Mouse (Mus musculus) CH12F3 (cell line): ENCODE results near the gene Gm44503.

Source experiments
- in situ Hi-C: fragments of 300-500 bp; cut with MboI; formaldehyde crosslinking; loops from 2 replicates; pipeline ENCODE4 v1.14.3; 2020; ENCODE audit warnings: low sequenced_read_pairs

The Gm44503 gene

DNA sequence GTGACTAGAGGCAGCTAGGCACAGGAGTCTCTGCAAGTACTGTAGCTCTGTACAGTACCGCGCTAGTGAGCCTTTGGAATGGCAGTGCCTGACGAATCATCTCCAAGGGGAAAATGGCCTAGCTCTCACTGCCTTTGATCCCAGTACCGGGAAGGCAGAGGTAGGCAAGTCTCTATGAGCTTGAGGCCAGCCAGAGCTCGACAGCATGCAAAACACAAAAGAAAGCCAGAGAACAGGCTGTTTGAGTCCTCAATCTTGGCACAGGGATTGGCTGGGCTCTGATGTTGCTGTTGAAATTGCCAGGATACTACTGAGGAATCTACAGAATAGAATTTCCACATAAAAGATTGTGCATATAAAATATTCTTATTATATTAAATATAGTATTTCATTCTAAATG, 13.8 kb downstream of the Gm44503 start:
- in situ Hi-C loops: no loop called here

DNA sequence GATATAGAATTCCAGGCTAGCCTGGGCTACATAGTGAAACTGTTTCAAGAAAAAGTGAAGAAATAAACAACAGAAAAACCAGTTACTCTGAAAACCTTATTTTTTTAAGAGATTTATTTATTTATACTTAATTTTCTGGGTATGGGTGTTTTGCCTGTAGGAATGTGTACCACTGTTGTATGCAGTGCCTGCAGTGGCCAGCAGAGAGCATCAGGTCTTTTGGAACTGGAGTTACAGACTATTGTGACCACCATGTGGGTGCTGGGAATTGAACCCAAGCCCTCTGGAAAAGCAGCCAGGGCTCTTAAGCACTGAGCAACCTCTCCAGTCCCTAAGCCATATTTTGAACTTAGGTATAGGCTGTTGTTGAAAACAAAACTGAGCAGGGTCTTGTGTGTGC, 14.3 kb downstream of the Gm44503 start:
- in situ Hi-C loops: no loop called here

DNA sequence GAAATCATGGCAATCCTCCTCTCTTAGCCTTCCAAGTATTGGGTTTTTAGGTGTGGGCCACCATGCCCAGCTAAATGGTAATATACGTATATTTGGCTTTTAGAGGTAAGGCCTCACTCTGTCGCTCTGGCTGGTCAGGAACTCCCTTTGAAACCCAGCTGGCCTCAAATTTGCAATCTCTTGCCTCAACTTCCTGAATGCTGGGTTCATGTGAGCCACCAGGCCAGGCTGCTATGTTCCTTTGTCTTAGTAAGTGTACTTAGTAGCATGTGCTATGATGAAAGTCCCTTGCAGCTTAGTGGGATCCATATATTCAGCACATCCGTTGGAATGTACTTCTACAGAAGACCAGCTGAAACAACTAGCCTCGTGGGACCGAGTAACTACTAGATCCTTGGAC, 16.1 kb downstream of the Gm44503 start:
- in situ Hi-C loops: no loop called here

DNA sequence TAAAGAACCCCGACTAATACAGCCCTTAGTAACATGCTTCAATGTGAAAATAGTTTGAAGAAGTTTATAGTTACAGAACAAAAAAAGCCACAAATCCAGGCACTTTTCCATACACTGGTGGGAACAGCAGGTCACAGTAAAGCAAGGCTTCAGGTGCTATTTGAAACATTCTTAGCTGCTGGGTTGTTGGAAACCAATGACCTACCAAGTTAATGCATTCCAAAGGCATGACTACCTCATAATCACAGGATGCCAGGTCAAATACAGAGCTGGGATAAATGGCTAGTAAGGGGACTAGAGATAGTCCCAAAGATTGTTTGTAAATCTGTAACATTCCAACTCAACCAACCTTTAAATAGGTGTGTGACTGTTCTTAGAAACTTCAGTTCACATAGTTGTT, 16.6 kb downstream of the Gm44503 start:
- in situ Hi-C loops: no loop called here

DNA sequence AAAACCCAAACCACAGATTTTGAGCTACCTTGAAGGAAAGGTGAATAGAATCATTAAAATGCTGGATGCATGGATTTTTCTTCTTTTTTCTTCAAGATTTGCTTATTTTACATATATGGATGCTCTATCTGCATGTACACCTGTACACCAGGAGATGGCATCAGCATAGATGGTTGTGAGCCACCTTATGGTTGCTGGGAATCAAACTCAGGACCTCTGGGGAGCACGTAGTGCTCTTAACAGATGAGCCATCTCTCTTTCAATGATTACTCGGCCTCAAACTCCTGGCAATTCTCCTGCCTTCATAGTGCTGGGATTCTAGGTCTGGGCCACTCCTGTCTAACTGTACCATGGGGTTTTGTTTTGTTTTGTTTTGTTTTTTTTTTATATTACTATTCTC, 24.4 kb downstream of the Gm44503 start:
- in situ Hi-C loops: no loop called here

DNA sequence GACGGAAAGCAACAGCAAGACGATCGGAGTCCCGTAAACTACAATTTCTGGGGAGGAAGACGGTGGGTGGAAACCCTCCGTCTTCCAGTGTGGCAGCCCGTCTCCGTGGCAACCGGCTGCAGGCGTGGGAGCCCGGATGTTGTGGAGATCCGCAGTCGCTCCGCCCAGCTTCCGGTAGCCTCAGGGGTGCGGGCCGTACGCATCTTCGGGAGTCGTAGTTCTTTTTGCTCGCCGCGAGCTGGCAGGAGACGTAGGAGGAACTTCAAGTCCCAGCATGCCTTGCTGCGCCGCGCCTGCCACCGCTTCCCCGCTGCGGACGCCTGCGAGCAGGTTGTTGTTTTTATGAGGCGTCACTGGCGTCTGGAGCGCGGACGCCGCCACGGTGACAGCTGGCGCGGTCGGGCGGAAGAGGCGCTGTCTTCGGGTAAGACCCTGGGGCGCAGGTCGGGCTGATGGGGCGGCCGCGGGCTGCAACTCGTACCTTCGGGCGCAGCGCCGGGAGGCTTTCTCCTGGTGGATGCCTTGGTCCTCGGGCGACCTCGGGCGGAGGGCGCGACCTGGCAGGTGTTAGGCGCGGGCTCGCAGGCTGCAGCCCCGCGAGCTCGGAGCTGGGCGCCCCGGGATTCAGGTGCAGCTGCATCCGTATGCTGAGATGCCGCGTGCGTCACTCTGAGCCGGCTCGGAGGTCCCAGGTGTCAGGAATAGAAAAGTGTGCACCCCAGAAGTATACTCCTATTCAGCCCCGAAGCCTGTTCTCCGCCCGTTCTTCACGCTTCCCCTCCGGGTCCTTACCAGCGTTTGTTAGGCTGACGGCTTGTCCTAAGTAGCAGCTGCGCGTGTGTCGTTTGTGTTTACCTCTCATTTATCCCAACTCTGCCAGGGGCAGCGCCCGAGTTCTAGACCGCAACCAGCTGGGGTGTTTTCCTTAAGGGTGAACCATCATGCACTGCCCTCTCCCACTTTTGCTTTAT, 26.9 kb downstream of the Gm44503 start, which contains the start of the genes Ccpg1os and Ccpg1:
TSS of gene Ccpg1os (minus strand) at position 133 of the 971 bp plus-strand sequence.
TSS of gene Ccpg1 (plus strand) at position 180 of the 971 bp plus-strand sequence.
- in situ Hi-C loops: no loop called here

DNA sequence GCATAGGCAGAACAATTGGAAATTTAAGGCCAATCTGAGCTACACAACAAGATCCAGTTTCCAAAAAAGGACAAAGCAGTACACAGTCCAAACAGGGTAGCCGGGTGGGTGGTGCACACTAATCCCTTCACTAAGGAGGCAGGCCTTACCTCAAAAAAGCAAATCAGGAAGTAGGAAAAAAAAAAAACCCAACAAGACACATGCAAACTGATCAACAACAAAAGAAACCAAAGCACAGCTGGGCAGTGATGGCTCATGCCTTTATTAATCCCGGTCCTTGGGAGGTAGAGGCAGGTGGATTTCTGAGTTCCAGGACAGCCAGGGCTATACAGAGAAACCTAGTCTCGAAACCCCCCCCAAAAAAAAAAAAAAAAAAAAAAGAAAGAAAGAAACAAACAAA, 29.1 kb downstream of the Gm44503 start:
- in situ Hi-C loops: no loop called here

DNA sequence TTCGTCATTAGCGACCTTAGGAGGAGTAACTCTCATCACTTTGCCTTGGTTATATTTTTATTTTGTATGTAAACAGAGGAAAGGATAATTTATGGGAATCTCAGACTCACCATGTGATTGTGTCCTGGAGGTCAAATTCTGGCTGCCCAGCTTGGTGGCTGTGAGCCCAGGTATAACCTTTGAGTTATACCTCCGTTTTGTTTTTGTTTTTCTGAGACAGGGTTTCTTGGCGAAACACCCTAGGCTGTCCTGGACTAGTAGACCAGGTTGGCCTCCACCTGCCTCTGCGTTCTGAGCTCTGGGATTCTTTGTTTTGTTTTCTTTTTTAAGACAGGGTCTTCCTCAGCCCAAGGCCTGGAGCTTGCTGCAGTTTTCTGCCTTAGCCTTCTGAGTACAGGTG, 30.1 kb downstream of the Gm44503 start:
- in situ Hi-C loops: no loop called here

DNA sequence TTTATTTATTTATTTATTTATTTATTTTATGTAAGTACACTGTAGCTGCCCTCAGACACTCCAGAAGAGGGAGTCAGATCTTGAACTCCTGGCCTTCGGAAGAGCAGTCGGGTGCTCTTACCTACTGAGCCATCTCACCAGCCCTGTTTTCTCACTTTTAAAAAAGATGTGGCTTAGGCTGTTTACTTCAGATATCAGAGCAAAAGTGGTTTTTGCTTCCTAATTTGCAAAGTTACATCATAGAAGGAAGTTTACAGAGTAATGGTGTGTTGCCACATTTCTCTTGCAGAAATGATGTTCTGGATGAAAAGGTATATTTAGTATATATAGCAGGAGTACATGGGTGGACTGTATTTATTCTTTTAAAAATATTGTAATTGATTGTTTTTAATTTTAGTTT, 32.8 kb downstream of the Gm44503 start:
- in situ Hi-C loops: no loop called here

DNA sequence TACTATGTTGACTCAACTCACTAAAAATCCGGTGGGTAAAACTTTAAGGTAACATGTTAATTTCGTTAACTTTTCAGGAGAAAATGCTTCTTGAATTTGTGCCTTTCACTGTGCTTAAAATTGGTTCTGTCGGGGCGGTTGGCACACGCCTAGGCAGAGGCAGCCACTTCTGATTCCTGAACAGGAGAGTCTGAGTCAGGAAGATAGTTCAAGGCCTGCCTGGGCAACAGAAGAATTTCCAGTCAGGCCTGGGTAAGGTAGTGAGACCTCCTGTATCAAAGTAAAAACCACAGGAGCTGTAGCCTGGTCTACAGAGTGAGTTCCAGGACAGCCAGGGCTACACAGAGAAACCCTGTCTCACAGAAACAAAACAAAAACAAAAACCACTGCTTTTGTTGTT, 33.9 kb downstream of the Gm44503 start:
- in situ Hi-C loops: no loop called here

DNA sequence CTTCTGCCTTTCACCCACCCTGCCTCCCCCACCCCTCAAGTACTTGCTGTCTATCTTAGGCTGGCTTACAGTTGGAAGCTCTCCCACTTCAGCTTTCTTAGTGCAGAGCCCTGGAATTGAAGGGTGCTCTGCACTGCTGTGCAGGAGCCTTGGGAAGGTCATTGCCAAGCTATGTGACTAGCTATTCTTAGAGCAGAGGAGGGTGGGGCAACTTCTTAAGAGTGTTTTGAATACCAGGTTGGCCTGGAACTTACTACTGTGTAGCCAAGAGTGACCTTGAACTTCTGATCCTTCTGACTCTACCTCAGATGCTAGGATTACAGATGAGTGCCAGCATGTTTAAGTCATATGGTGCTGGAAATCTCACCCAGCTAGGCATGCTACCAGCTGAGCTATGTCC, 37.5 kb downstream of the Gm44503 start:
- in situ Hi-C loops: no loop called here

DNA sequence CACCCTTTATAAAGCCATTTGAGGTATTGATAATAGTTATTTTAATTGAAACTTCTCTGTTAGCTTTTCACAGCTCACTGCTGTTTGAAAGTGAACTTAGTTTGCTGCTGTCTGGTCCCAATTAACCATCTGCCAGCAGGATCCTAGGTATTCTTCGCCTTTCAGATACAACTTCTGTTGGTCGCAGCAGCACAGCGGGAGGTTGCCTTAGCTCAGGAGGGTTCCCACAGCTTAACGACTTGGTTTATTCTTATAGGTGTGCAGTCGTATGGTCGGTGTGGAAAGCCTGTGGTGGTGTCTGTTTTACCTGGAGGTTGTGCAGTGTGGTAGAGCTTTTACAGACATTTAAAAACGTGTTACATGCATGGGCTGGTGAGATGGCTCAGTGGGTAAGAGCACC, 38.2 kb downstream of the Gm44503 start:
- in situ Hi-C loops: no loop called here

DNA sequence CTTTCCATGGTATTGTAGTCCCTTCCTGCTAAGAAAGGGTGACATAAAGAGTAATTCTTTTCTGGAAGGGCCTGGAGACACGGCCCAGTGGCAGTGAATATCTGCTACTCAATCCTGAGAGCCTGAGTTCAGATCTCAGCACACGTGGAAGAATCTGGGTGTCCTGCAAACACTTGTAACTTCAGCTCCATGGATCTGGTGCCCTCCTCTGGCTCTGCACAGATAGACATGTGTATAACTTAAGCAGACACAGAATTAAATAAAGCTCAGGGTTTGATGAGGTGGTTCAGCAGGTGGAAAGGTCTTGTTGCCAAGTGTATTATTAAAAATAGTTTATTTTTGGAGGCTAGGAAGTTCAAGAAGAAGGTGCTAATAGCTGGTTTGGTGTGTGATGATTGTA, 41.8 kb downstream of the Gm44503 start:
- in situ Hi-C loops: no loop called here

DNA sequence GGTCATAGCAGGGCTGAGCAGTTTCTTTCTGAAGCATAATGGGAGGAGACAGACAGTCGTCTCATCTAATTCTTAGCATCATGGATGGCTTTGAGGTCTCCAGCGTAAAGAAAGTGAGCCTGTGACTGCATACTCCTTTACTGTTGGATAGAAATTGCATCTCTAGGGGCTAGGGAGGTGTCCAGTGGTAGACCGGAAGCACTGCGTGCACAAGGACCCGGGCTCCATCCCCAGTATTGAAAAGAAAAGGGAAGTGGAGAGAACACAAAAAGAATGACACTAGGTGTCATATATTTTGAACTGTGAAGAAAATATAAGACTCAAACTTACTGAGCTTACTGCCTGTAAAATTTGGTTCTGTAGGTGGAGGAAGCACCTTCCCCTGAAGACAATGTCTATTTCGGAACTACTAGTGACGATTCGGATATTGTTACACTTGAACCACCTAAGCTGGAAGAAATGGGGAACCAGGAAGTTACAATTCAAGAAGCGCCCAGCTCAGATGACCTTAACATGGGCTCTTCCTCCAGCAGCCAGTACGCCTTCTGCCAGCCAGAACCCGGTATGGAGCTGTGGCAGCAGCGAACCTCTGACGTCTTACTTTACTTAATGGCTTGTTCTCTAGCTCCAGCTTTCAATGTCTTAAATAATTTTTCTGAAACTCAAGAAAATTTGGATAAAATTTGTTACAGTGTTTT, 42.8 kb downstream of the Gm44503 start:
- in situ Hi-C loops: no loop called here

DNA sequence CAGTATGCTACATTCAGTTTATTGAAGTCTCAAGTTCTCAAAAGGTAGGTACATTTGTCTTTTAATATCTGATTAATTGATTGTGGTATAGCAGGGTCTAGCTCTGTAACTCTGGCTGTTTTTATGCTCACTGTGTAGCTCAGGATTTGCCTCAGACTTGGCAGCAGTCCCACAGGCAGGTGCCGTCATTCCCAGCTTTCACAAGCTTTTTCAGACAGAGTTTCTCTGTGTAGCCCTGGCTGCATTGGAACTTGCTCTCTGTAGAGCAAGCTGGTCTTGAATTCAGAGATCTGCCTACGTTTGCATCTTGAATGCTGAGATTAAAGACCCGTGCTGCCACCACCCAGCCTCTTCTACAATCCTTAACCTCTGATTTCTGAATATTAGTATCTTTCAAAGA, 43.5 kb downstream of the Gm44503 start:
- in situ Hi-C loops: no loop called here

DNA sequence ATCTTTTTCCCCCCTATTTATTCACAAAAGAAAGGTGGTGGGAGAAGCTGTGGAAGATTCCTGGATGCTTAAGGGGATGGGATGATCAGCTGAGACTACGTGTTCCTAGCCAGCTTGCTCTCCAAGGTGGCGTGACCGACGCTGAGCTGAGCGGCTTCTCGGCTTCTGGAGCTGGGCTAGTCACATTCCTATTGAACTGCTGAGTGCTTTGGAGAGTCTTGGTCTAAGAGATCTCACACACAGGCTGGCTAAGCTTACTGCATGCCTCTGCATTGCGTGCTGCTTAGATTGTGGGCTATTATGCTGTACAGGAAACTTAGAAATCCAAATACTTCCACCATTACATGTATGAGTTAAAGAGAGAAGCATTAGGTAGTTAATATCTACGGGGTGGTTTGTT, 45.4 kb downstream of the Gm44503 start:
- in situ Hi-C loops: no loop called here

DNA sequence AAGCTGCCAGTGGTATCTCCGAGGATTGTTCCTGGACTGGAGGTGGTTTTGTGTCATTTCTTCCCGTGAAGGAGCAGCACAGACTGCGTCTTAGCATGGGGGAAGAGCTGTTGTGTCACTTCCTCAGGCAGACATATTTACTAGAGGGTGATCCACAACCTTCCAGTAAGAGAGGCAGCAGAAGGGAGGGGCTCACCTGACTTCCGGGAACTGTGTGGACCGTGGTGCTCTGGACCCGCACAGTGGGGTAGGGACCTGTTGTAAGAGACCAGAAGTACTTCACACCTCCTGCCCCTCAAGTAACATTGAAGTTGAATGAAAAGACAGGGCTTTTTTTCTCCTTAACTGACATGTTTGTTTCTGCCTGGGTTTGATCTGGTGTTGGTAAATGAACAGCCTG, 46.5 kb downstream of the Gm44503 start:
- in situ Hi-C loops: no loop called here

DNA sequence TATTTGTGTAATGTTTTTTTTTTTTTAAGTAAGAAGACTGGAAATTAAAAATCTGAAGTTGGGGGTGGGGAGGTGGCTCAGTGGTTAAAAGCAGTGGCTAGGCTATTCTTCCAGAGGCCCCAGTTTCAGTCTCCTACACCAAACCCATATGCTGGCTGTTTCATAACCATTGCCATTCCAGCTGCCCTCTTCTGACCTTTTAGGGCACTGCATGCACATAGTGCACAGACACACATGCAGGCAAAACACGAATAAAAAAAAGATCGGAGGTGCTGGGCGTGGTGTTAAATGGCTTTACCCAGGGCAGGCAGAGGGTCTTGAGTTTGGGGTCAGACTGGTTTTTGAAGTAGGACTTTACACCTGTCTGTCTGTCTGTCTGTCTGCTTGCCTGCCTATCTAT, 47.5 kb downstream of the Gm44503 start:
- in situ Hi-C loops: no loop called here

DNA sequence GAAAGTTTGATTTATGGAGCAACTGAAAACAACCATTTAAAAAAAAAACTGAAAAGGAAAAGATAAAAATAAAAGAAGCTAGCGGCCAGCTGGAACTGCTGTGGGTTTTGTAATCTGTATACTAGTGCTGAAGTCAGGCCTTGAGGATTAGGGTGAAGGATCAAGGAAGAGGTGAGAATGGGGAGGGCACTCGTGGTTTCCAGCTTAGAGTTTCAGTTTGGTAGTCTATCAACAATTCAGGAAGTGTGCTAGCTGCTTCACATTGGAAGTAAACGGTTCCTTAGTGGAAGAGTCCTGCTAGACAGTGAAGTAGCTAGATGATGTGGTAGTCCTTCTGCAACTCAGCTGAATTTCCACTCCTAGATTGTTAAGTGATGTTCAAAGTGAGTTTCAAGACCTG, 49.7 kb downstream of the Gm44503 start:
- in situ Hi-C loops: no loop called here

DNA sequence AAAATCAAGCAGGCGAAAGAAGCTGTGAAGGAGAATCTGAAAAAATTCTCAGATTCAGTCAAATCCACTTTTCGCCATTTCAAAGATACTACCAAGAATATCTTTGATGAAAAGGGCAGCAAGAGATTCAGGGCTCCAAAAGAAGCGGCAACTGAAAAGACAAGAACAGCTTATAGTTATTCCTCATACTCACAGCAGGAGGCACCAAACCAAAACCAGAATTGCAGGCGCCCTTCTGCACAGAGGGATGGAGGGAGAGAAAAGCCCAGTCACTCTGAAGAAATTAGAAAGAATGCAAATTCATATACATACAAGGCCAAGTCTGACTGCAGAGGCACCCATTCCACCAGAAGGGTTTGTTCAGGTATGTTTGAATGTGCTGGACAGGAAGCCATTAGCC, 54.0 kb downstream of the Gm44503 start:
- in situ Hi-C loops: no loop called here

DNA sequence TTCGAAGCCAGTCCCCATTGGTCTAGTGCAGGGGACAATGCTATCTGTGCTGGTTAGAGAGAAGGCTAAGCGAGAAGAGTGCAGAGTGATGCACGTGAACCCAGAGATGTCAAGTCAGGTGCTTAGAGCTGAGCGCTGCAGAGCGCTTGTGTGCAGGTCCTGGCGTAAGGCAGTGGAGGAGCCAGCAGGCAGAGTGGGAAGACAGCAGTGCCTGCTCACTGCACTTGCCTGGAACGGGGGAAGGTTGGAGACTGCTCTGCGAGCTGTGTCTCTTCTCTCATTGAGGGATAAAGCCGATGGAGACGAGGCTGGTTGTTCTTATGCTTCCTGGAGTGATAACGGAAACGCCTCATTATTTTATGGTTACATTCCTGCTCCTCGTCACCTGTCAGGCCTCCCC, 56.1 kb downstream of the Gm44503 start:
- in situ Hi-C loops: no loop called here

DNA sequence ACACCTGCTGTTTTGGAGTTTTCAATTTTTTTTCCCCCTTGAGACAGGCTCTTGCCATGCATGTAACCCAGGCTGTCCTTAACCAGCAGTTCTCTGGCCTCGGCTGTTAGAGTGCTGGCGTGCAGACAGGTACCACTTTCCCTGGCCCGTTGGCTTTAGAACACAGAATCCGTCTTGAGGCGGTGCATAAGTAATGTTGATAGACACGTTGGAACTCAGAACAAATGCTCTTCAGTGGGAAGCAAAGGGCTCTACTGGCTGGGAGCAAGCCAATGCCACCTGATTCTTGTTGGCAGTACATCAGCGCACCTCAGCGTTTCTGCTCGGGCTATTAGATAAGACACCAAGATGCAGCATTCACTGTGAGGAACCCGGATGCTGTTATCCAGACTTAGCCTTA, 61.2 kb downstream of the Gm44503 start:
- in situ Hi-C loops: no loop called here
